Mouse (Mus musculus) E14TG2a.4 (cell line): ENCODE measurements around the gene Cobl.

Source experiments
- CTCF ChIP-seq: conservative IDR thresholded peaks from 2 replicates; pipeline ENCODE4 v1.5.1; 2014; ENCODE audit warnings: low read length
- NANOG ChIP-seq: IDR thresholded peaks from 2 replicates; pipeline ENCODE4 v1.6.1; 2014; ENCODE audit warnings: borderline replicate concordance, low read length, mixed read lengths
- POU5F1 ChIP-seq: IDR thresholded peaks from 2 replicates; pipeline ENCODE4 v1.6.1; 2014; ENCODE audit warnings: low read length, borderline replicate concordance

GRCm38 (mm10) chr11:12195390-12195789 is 269.4 kb downstream of the Cobl start:
- TF ChIP-seq NANOG (no peak), CTCF (no peak), POU5F1 (no peak)
